Mouse (Mus musculus) kidney, embryonic 14.5 days (tissue): ENCODE measurements around the gene Tm9sf2. TPM values are rescaled to one million over a fixed set of nuclear protein-coding genes. Genes with fewer than 3 reads are reported as not detected.

Source experiments
- ATAC-seq: fragments of 200-750 bp; cut with Nextera tagmentation; 2 replicates; pipeline ENCODE4 v1.8.0; 2017; ENCODE audit warnings: moderate number of reproducible peaks, mild to moderate bottlenecking, moderate TSS enrichment, moderate library complexity; ENCODE audit not compliant: low FRiP score, low TSS enrichment
- H3K27ac ChIP-seq: fragments of 300-500 bp; sonication (generic); 2 replicates; pipeline ENCODE4 v1.5.1; 2014; ENCODE audit warnings: low read depth, mild to moderate bottlenecking, low read length, moderate library complexity, mixed read lengths
- H3K27me3 ChIP-seq: fragments of 300-500 bp; sonication (generic); 2 replicates; pipeline ENCODE4 v1.6.1; 2014; ENCODE audit warnings: mild to moderate bottlenecking, low read length; ENCODE audit not compliant: control insufficient read depth, insufficient read depth
- H3K36me3 ChIP-seq: fragments of 300-500 bp; sonication (generic); 2 replicates; pipeline ENCODE4 v1.6.1; 2014; ENCODE audit warnings: low read length, mixed read lengths; ENCODE audit not compliant: control insufficient read depth, insufficient read depth
- H3K4me1 ChIP-seq: fragments of 300-500 bp; sonication (generic); 2 replicates; pipeline ENCODE4 v1.6.1; 2014; ENCODE audit warnings: low read length, mixed read lengths; ENCODE audit not compliant: control insufficient read depth, insufficient read depth
- H3K4me2 ChIP-seq: fragments of 300-500 bp; sonication (generic); replicated peaks from 2 replicates; pipeline ENCODE4 v1.6.1; 2014; ENCODE audit warnings: low read depth, mild to moderate bottlenecking, low read length
- H3K4me3 ChIP-seq: fragments of 300-500 bp; sonication (generic); 2 replicates; pipeline ENCODE4 v1.5.1; 2014; ENCODE audit warnings: mild to moderate bottlenecking, low read length
- H3K9ac ChIP-seq: fragments of 300-500 bp; sonication (generic); 2 replicates; pipeline ENCODE4 v1.6.1; 2014; ENCODE audit warnings: low read depth, mild to moderate bottlenecking, low read length, moderate library complexity
- H3K9me3 ChIP-seq: fragments of 300-500 bp; sonication (generic); 2 replicates; pipeline ENCODE4 v1.6.1; 2016; ENCODE audit warnings: low read length; ENCODE audit not compliant: control insufficient read depth
- WGBS: fragments of 180-500 bp; shearing (Covaris S2); extraction: QIAGEN DNeasy Blood & Tissue Kit; methylation state at CpG from one replicate; pipeline ENCODE4 v1.1.7; 2014; 5-methylcytosine and 5-hydroxymethylcytosine counted together
- polyA plus RNA-seq: library from polyadenylated mRNA; unstranded; fragments of >200 nt; fragmentation: Nextera tagmentation; extraction: Ambion mirVana; gene quantifications from 2 replicates; pipeline ENCODE4 v1.2.1, GENCODE M21; 2014

The Tm9sf2 gene
- polyA plus RNA-seq, 1 experiment from 2014 or later: 173 TPM

GRCm38 (mm10) chr14:122145374-122145773 lies 38.5 kb downstream of the Tm9sf2 start:
- Histone ChIP-seq H3K4me2 (no peak overlapping the region), H3K9me3 (no peaks in the 10 kb centered on the region), H3K36me3 (peaks cover 91% of the 10 kb centered on the region), H3K4me3 (no peak overlapping the region), H3K4me1 (no peaks in the 10 kb centered on the region), H3K27me3 (no peaks in the 10 kb centered on the region), H3K27ac (no peak overlapping the region), H3K9ac (no peak overlapping the region)
- no peak for ATAC-seq
- WGBS: 85% methylated on average over 1 of the region's 1 CpGs

GRCm38 (mm10) chr14:122150616-122151015 lies 43.8 kb downstream of the Tm9sf2 start:
- WGBS: 93% methylated on average over 5 of the region's 5 CpGs
- Histone ChIP-seq H3K4me1 (no peaks in the 10 kb centered on the region), H3K27me3 (no peaks in the 10 kb centered on the region), H3K36me3 (peaks cover 93% of the 10 kb centered on the region), H3K9ac (no peak overlapping the region), H3K27ac (no peak overlapping the region), H3K4me3 (no peak overlapping the region), H3K9me3 (no peaks in the 10 kb centered on the region), H3K4me2 (no peak overlapping the region)
- no peak for ATAC-seq

GRCm38 (mm10) chr14:122157738-122158137 lies 50.9 kb downstream of the Tm9sf2 start:
- H3K4me1 ChIP-seq: no peaks in the 10 kb centered on the region
- H3K9me3 ChIP-seq: no peaks in the 10 kb centered on the region
- H3K36me3 ChIP-seq: peaks cover 55% of the 10 kb centered on the region
- no peak overlapping the region for H3K9ac ChIP-seq
- 91% methylated on average over 7 of the region's 7 CpGs for WGBS
- ATAC-seq: no peak
- H3K4me2 ChIP-seq: no peak overlapping the region
- no peaks in the 10 kb centered on the region for H3K27me3 ChIP-seq
- H3K27ac ChIP-seq: no peak overlapping the region
- H3K4me3 ChIP-seq: no peak overlapping the region

- H3K36me3 ChIP-seq: peaks cover 25% of the 10 kb centered on the region
Measured at GRCm38 (mm10) chr14:122160916-122161315, 54.1 kb downstream of the Tm9sf2 start.

GRCm38 (mm10) chr14:122168912-122169311 lies 62.1 kb downstream of the Tm9sf2 start:
- no peak overlapping the region for H3K4me2 ChIP-seq
- H3K27me3 ChIP-seq: no peaks in the 10 kb centered on the region
- 0 out of 2 replicates have a peak, but pooled peaks cover 8% of the 10 kb centered on the region for H3K4me1 ChIP-seq
- 81% methylated on average over 7 of the region's 7 CpGs for WGBS
- H3K9me3 ChIP-seq: no peaks in the 10 kb centered on the region
- no peak overlapping the region for H3K27ac ChIP-seq
- no peak for ATAC-seq
- H3K9ac ChIP-seq: no peak overlapping the region
- no peak overlapping the region for H3K4me3 ChIP-seq
- no peaks in the 10 kb centered on the region for H3K36me3 ChIP-seq

More at GRCm38 (mm10) chr14:122160916-122161315, 54.1 kb downstream of the Tm9sf2 start:
- no peak overlapping the region for H3K9ac ChIP-seq
- H3K4me3 ChIP-seq: no peak overlapping the region
- H3K27me3 ChIP-seq: no peaks in the 10 kb centered on the region
- no peak overlapping the region for H3K27ac ChIP-seq
- no peaks in the 10 kb centered on the region for H3K9me3 ChIP-seq
- no peak overlapping the region for H3K4me2 ChIP-seq
- ATAC-seq: no peak
- H3K4me1 ChIP-seq: no peaks in the 10 kb centered on the region
- 93% methylated on average over 1 of the region's 1 CpGs for WGBS

GRCm38 (mm10) chr14:122170202-122170781 lies 63.5 kb downstream of the Tm9sf2 start:
- WGBS: 82% methylated on average over 7 of the region's 7 CpGs
- H3K9ac ChIP-seq: no peak overlapping the region
- no peak overlapping the region for H3K4me2 ChIP-seq
- H3K27ac ChIP-seq: no peak overlapping the region
- ATAC-seq: no peak
- no peaks in the 10 kb centered on the region for H3K27me3 ChIP-seq
- 0 out of 2 replicates have a peak, but pooled peaks cover 8% of the 10 kb centered on the region for H3K4me1 ChIP-seq
- no peaks in the 10 kb centered on the region for H3K36me3 ChIP-seq
- no peaks in the 10 kb centered on the region for H3K9me3 ChIP-seq
- H3K4me3 ChIP-seq: no peak overlapping the region

- no peaks in the 10 kb centered on the region for H3K9me3 ChIP-seq
- H3K27ac ChIP-seq: no peak overlapping the region
- H3K4me2 ChIP-seq: no peak overlapping the region
- 0 out of 2 replicates have a peak, but pooled peaks cover 8% of the 10 kb centered on the region for H3K4me1 ChIP-seq
- H3K9ac ChIP-seq: no peak overlapping the region
- ATAC-seq: no peak
- no peaks in the 10 kb centered on the region for H3K36me3 ChIP-seq
- no peaks in the 10 kb centered on the region for H3K27me3 ChIP-seq
- WGBS: 72% methylated on average over 7 of the region's 7 CpGs
- H3K4me3 ChIP-seq: no peak overlapping the region
Measured at GRCm38 (mm10) chr14:122171031-122171430, 64.2 kb downstream of the Tm9sf2 start.

GRCm38 (mm10) chr14:122176263-122176798 lies 69.5 kb downstream of the Tm9sf2 start:
- no peak overlapping the region for H3K27ac ChIP-seq
- no peak overlapping the region for H3K4me3 ChIP-seq
- no peak for ATAC-seq
- no peak overlapping the region for H3K4me2 ChIP-seq
- H3K27me3 ChIP-seq: no peaks in the 10 kb centered on the region
- 89% methylated on average over 14 of the region's 14 CpGs for WGBS
- no peaks in the 10 kb centered on the region for H3K9me3 ChIP-seq
- H3K9ac ChIP-seq: no peak overlapping the region
- no peaks in the 10 kb centered on the region for H3K36me3 ChIP-seq
- 0 out of 2 replicates have a peak, but pooled peaks cover 8% of the 10 kb centered on the region for H3K4me1 ChIP-seq

- Histone ChIP-seq H3K4me2 (no peak overlapping the region), H3K9me3 (no peaks in the 10 kb centered on the region), H3K27me3 (no peaks in the 10 kb centered on the region), H3K4me1 (no peaks in the 10 kb centered on the region), H3K27ac (no peak overlapping the region), H3K36me3 (no peaks in the 10 kb centered on the region), H3K9ac (no peak overlapping the region), H3K4me3 (no peak overlapping the region)
- no peak for ATAC-seq
- 74% methylated on average over 16 of the region's 16 CpGs for WGBS
Measured at GRCm38 (mm10) chr14:122179262-122179661, 72.4 kb downstream of the Tm9sf2 start.
